Mouse (Mus musculus): ENCODE measurements around the gene Vmn2r86.
"Not testable (repeated sequence)": the region's sequence is repeated elsewhere in the genome, so short reads cannot be mapped to it uniquely, and the experiment has no call there.

Gene Vmn2r86

GRCm38 (mm10) chr10:130455950-130456349 lies at the start of gene Vmn2r86:
TSS of gene Vmn2r86 (minus strand) at chr10:130456050.
- not testable (repeated sequence) for DNase-seq

GRCm38 (mm10) chr10:130497296-130497695 lies 41.4 kb upstream of the Vmn2r86 start, which contains the start of gene Vmn2r87:
TSS of gene Vmn2r87 (minus strand) at chr10:130497396.
- no peak for DNase-seq

- DNase-seq, result no peak
Measured at GRCm38 (mm10) chr10:130470311-130470760, 14.5 kb upstream of the Vmn2r86 start.

DNA sequence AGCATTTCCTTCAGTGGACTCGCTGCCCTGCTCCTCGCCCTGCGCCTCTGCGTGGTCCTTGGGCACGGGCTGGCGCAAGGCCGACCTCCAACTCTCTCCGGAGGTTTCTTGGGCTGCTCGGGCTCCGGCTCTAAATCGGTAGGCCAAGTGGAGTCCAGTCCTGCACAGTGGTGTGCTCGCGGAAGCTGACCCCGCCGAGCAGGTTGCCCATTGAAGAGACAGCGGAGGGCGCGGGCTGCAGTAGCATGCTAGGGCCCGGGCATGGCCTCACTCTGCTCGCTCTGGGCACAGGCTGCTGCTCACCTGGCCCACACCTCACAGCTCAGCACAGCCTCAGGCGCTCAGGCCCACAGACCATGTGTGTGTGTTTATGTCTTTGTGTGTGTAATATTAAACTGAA lies 11.1 kb downstream of the Vmn2r86 start:
- DNase-seq, result peak in 1 of 2 experiments; percentile 0

DNA sequence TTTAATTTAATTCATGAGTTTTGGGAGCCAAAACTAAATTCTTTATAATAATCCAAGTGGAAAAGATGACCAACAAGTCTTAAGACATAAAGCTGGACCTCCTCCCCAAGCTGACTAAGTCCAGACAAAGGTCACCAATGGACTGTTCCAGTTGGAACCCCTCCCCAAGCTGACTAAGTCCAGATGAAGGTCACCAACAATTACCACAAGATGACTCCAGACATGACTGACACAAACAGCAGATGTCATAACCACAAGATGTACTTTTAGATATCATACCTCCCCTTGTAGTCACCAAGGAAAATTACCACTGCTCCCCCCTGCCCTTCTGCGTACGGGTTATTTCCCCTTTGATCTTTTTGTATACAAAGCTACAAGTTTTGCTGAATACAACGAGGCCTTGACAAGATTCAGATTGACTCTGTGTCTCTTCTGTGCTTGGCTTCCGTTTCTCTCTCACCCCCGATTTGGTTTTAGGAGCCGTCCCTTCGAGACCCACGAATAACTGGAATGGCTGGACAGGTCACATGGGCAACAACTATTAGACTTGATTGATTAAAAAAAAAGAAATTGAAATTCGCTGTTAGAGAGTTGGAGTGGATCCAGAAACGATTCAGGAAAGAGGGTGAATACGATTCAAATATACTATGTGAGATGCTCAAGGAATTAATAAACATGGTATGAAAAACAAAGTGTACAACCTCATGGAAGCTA lies 21.5 kb downstream of the Vmn2r86 start:
- DNase-seq, result not testable (repeated sequence)

GRCm38 (mm10) chr10:130429603-130430002 lies 26.2 kb downstream of the Vmn2r86 start, which contains the start of gene Vmn2r85:
TSS of gene Vmn2r85 (minus strand) at chr10:130429703.
- DNase-seq, result not testable (repeated sequence)

DNA sequence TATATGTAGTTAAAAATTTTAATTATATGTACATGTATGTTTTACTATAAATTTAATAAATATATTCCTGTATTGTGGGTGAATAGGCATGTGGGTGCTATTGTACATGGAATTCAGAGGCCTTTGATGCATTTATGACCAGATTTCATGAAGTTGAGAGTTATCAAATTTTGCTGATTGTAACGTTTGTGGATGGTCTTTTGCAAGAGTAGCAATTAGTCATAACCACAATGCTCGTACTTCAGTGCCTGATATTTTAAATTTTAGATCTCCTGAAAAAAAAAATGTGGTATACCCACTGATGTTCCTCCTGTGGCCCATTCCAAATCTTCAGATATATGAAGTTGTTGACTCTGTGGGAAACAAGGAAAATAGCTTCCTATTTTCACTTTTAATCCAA lies 33.5 kb downstream of the Vmn2r86 start:
- not testable (repeated sequence) for DNase-seq

DNA sequence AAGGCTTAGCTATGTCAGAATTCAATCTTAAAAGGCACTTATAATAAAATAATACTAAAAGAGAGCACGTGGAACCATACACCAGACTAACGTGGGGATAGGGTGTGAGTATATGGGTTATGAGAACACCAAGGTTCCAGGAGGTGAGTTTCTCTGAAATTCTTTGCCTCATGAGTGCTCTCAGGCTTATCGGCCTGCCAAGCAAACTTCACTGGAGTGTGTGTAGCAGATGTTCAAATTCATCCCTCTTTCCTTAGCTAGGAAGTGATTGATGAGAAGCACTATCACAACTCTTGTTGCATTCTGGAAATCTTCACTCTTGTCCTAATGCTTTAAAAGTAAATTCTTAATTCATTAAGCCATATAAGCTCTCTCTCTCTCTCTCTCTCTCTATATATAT lies 35.4 kb downstream of the Vmn2r86 start:
- DNase-seq, result no peak

- not testable (repeated sequence) for DNase-seq
Measured at GRCm38 (mm10) chr10:130419954-130420353, 35.9 kb downstream of the Vmn2r86 start.

GRCm38 (mm10) chr10:130416352-130416751 lies 39.5 kb downstream of the Vmn2r86 start:
- not testable (repeated sequence) for DNase-seq

GRCm38 (mm10) chr10:130412167-130412698 lies 43.6 kb downstream of the Vmn2r86 start:
- not testable (repeated sequence) for DNase-seq

DNA sequence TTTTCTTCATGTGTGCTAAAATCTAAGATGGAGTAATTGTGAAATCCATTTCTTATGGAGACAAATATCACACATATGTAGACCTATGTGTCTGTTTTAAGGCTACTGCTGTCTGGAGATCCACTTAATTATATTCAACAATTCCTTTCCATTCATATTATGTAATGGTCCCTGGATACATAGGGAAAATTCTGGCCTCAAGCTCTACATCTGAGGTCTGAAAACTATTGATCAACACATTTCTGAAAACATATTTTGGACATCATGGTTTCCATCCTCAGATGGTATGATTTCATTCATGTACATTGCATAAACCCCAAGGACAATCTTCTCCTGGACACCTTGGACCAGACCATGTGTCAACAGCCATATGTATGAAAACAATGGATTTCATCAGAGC lies 61.6 kb downstream of the Vmn2r86 start, which contains the start of gene Vmn2r84:
TSS of gene Vmn2r84 (minus strand) at position 101 of the 400 bp plus-strand sequence.
- no peak for DNase-seq

Measured in lung, adult 18-20 months (tissue).